Mouse (Mus musculus): ENCODE data around the gene Fgfr2.

Gene Fgfr2

GRCm38 (mm10) chr7:132098441-132098840, 1024.7 kb downstream of the Fgfr2 start:
- no peak for DNase-seq

- DNase-seq = no peak
Observed at GRCm38 (mm10) chr7:132094666-132095065, 1028.5 kb downstream of the Fgfr2 start.

GRCm38 (mm10) chr7:132091551-132091950, 1031.6 kb downstream of the Fgfr2 start:
- no peak for DNase-seq

- DNase-seq = no peak
Observed at GRCm38 (mm10) chr7:132088606-132089005, 1034.5 kb downstream of the Fgfr2 start.

- peak; percentile 3 to 8 for DNase-seq
Observed at GRCm38 (mm10) chr7:132088181-132088580, 1035.0 kb downstream of the Fgfr2 start.

DNA sequence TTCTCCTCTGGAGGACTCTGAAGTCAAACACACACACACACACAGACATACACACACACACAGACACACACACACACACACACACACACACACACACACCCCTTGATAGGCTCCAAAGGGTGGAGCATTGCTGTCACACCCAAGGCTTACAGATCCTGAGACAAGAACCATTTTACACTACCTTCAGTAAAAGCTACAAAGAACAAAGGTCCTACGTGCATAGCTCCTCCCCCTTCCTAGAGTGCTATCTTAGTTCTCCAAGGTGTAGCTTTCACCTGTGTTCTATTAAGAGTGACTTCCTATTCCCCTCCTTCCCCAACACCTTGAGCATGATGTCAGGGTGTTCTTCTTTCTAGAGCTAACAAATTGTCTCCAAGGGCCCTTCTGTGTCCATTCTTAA, 1047.3 kb downstream of the Fgfr2 start:
- no peak for DNase-seq

- no peak for DNase-seq
Observed at GRCm38 (mm10) chr7:132074503-132074902, 1048.6 kb downstream of the Fgfr2 start.

GRCm38 (mm10) chr7:132070877-132071625, 1052.1 kb downstream of the Fgfr2 start:
- DNase-seq = no peak

- DNase-seq = no peak
Observed at GRCm38 (mm10) chr7:132067951-132068350, 1055.2 kb downstream of the Fgfr2 start.

GRCm38 (mm10) chr7:132067511-132067910, 1055.6 kb downstream of the Fgfr2 start:
- DNase-seq = no peak

GRCm38 (mm10) chr7:132060116-132060515, 1063.0 kb downstream of the Fgfr2 start:
- no peak for DNase-seq

- DNase-seq = no peak
Observed at GRCm38 (mm10) chr7:132056565-132056964, 1066.6 kb downstream of the Fgfr2 start.

DNA sequence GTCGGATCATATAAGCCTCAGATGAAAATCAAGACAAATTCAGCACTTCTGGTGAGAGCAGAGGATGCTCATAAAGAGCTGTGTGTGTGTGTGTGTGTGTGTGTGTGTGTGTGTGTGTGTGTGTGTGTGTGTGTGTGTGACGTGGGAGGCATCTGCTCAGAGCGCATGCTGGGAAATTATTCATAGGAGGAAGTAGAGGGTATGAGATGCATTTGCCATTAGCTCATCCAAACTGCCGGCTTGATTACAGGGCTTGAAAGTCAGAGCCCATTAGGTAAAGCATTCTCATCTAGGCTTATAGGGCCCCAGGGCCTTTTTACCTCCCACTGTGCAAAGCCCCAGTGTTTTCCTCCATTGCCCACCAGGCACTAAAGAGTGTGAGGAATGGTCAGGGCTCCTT, 1076.5 kb downstream of the Fgfr2 start:
- no peak for DNase-seq

DNA sequence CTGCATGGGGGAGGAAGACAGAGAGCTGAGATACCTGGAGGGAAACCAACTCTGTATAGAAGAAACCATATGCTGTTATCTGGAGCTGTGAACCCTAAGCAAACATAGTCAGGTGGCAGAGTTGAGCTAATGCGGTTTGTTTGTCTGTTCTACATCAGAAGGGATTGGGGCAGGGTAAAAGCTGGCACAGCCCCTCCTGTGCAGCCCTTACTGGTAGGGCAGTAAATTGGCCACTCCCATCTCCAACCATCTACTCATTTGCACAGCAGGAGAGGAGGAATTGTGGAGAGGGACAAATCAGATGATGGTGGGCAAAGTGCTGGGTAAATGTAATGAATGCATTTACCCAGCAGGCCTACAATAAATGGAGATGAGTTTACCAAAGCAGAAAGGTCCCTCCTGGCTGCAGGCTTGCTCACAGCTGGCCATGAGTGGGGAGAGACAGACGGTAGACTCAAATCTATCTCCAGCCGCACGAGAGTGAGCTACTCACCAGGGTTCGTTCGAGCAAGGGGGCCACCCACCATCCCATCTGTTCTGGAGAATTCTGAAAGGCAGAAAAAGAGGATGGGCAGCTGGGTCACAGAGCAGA, 1091.1 kb downstream of the Fgfr2 start:
- peak in 1 of 2 experiments; percentile 11 for DNase-seq

- no peak for DNase-seq
Observed at GRCm38 (mm10) chr7:132026671-132027070, 1096.5 kb downstream of the Fgfr2 start.

DNA sequence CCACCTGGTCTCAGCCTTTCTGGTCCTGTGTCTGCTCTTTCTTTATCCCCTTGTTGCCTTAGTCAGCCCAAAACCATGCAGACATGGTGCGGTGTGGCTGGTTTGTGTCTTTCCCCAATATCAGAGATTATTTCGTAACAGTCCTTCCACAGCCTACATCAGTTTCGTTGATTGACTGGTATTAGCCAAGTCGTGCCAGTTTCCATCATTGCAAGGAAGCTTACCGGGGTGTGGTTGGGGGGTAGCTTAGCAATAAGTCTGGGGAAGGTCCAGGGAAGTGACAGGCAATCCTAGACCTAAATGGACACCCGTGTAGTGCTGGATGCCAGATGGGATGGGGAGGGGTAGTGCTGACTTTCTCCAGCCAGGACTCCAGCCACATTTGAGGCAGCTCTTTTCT, 1097.6 kb downstream of the Fgfr2 start:
- no peak for DNase-seq

DNA sequence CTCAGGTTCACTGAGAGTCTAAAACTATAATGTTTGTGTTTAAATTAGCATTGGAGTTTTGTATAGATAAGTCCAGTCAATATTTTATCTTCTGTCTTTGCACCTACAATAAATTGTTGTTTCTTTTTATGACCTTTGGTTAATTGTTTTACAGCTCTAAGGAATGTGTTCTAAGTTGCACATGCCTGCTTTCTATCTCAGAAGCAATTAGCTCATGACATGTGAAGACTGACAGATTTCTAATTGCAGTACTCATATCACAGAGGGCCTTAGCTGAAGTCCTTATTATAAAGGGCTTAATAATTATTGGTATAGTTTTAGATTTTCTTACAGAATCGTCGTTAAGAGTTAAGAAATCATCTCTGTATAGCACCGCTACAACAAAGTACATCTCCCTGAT, 1107.2 kb downstream of the Fgfr2 start:
- DNase-seq = no peak

DNA sequence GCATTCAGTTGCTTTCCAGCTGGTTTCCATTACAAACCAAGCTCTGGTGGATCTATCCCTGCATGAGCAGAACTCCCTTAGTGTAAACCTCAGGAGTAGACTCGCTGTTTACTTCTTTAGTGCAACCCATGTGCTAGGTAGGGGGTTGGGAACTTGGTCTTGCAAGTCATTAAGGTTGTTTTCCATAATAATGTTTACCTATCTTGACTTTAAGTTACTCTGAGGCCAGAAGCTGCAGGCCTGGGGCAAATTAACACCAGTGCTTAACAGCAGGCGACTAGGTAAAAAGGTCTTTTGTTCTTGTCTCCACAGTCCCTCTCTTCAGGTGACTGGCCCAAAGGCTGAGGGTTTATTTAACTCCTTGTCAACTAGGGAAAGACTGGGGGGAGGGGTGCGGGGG, 1108.0 kb downstream of the Fgfr2 start:
- DNase-seq = no peak

DNA sequence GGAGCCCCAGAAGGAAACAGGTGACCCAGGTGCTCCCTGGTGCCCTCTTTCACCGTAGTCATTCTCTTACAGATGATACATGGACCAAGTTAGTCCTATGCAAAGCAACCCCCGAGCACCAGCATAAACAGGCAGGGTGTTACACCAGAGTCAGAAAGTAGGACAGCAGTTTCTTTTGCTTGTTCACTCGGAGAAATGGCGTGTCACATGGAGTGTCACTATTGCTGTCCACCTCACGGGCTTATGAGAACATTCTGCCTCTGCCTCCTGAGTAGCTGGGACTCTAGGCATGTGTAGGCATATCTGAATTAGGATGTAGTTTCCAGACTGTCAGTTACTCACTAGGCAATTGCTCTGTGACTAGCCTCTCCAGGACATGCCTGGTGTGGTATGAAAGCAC, 1109.2 kb downstream of the Fgfr2 start:
- DNase-seq = no peak

DNA sequence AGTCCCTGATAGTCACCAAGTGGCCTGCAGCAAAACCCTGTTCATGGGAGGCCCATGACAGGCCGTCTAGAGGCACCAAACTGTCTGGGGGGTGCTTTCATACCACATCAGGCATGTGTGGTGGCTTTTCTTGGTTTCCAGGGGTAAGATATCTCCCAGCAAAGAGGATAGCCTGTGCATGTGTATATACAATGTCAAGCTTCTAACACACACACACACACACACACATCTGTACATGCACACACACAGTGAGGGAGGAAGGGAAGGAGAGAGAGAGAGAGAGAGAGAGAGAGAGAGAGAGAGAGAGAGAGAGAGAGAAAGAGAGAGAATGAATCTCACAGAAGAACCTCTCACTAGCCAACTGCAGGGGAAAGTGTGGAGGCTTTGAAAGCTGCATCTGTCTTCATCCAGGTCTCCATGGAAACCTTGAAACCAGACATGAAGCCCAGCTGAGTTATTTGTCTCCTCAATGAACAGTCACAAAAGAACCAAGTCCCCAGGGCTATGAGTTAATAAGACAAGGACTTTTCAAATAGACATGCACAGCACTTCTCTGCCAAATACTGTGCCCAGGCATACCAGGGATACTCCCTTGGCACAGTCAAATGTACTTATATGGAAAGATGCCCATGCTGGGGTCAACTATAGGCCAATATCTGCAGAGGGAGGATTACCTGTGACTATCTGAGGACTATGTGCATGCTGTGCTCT, 1110.0 kb downstream of the Fgfr2 start:
- DNase-seq = no peak

- no peak for DNase-seq
Observed at GRCm38 (mm10) chr7:132009002-132009401, 1114.1 kb downstream of the Fgfr2 start.

DNA sequence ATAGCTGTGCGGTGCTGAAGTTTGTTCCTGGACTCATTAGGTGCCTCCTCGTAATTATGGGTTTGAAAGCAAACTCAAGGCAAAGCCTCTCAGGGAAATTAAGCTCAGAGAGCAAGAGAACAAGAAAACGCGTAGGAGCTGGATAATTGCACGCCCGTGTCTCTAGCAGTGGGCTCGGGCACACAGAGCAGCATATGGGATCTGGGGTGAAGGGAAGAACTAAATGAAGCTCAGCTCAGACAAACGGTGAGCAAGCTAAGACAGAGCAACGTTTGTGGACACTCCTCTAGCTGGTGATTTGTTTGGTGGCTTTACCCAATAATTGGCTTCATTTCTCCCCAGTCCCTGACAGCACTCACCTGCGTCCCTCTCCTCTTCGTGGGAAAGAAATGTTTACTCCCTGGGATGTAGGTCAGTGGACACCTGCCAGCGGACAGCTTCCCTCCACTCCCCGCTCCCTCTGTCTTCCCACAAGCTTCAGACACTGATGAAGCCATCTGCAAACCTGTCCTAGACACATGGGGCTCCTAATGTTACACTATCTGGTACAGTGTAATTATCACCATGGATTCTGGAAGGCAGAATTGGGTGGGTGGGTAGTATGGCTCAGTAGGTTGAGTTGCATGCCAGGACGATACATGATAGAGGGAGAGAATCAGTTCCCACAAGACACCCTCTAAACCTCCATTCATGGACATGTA, 1117.0 kb downstream of the Fgfr2 start:
- peak; percentile 6 to 17 for DNase-seq

DNA sequence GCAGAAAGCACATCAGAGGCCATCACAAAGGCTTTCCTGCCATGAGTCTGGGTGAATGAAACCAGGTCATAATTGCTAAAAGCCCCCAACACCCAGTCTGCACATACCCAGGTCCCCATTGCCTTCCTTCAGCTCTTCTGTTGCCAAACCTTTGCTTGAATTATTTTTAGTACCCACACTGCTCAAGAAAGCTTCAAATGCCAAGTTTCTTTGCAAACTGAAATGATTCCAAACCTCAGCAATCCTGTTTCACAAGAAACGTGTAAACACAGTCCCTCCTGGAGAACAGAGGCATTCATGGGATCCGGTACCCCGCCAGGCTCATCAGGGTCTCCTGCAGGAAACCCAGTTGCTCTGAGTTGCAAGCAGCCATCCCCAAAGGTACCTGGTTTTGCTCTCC, 1130.3 kb downstream of the Fgfr2 start:
- DNase-seq = no peak
